Mouse (Mus musculus): ENCODE data around the gene Fam189b.

Gene Fam189b

GRCm38 (mm10) chr3:89165268-89165870, 17.6 kb upstream of the Fam189b start:
- no peak for DNase-seq (ENCODE audit: low spot score in 2 of 2)

DNA sequence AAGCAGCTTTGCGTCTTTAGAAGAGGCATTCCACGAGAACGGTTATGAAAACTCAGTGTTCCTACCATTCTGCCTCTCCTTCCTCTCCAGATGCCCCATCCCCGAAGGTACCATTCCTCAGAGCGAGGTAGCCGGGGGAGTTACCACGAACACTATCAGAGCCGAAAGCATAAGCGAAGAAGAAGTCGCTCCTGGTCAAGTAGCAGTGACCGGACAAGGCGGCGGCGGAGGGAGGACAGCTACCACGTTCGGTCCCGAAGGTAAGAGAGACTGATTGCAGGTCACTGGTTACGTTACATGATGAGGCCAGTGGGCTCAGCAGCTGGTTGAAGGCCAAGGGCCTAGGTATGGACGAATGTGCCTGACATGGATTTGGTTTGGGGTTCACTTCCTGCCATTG, 16.0 kb upstream of the Fam189b start:
- no peak for DNase-seq (ENCODE audit: low spot score in 2 of 2)

- DNase-seq (ENCODE audit: low spot score in 2 of 2): no peak
These were observed 8.1 kb upstream of the Fam189b start for GRCm38 (mm10) chr3:89174844-89175243.

DNA sequence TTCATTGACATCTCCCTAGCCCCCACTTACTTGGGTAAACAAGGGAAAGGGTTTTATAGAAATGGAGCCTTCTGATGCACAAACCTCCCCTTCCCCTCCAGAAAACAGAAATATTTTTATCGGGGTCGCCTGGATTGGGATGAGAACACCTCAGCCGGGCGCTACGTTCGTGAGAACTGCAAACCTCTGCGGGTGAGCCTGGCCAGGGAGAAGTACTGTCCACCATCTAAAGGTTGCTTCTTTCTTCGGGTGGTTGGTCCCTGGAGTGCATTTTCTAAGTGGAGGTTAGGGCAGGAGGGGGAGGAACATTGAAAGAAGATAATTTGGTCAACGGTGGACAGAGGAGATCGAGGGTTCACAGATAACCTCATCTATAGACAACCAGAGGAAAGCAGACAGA, 7.4 kb upstream of the Fam189b start:
- no peak for DNase-seq (ENCODE audit: low spot score in 2 of 2)

GRCm38 (mm10) chr3:89176421-89176820, 6.5 kb upstream of the Fam189b start:
- no peak for DNase-seq (ENCODE audit: low spot score in 2 of 2)

GRCm38 (mm10) chr3:89177242-89178106, 5.5 kb upstream of the Fam189b start, which contains the start of gene Scamp3:
Gene Scamp3, plus strand, starts transcription at chr3:89177473.
- DNase-seq (ENCODE audit: low spot score in 2 of 2): peak; percentile 82 to 94

DNA sequence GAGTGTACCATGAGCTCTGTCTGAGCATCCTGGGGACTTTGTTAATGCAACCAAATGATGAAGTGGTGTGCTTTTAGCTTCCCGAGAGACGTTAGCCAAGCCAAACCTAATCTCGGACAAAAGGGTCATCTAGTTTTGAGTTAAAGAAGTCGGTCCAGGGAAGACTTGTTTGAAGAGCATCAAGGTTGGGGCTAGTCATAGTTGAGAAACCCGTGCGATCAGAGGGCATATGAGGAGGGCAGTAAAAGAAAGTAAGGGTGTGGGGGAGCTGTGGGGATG, 4.9 kb upstream of the Fam189b start:
- DNase-seq (ENCODE audit: low spot score in 2 of 2): no peak

- DNase-seq (ENCODE audit: low spot score in 2 of 2): no peak
These were observed 3.9 kb upstream of the Fam189b start for GRCm38 (mm10) chr3:89179056-89179455.

- no peak for DNase-seq (ENCODE audit: low spot score in 2 of 2)
These were observed 1.0 kb upstream of the Fam189b start for GRCm38 (mm10) chr3:89181749-89182500.

DNA sequence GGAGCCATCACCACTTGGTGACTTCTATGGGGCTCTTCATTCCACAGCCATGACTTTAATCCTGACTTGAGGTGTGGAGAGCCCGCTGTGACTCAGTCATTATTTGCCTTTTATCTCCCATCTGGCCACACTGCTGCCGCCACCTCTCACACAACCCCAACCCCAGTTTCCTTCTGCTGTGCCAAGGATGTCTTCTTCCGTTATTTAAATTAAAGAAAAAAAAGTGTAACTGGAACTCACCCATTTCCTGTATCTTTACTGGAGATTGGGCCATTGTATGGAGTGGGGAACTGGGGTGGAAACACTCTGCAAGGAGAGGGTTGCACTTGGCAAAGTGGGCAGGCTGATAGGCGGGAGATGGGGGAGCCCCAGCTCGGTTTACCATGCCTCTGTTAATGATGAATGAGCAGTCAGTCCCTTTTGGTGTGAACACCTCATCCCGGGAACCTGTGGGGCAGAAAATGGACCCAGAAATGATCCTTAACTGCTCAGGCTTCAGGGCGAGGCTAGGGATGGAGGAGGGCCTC, 349 bp upstream of the Fam189b start:
- no peak for DNase-seq (ENCODE audit: low spot score in 2 of 2)

GRCm38 (mm10) chr3:89183959-89184315, 994 bp downstream of the Fam189b start:
- DNase-seq (ENCODE audit: low spot score in 2 of 2): no peak

DNA sequence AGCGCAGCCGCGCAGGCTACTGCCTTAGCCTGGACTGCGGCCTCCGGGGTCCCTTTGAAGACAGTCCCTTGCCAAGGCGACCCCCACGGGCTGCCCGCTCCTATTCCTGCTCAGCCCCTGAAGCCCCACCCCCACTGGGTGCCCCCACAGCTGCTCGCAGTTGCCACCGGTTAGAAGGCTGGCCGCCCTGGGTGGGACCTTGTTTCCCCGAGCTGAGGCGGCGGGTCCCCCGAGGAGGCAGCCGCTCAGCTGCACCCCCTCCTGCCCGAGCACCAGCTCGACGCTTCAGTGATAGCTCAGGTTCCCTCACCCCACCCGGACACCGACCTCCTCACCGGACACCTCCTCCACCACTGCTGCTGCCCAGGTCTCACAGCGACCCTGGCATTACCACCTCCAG, 4.3 kb downstream of the Fam189b start:
- no peak for DNase-seq (ENCODE audit: low spot score in 2 of 2)

GRCm38 (mm10) chr3:89187690-89188477, 4.9 kb downstream of the Fam189b start:
- no peak for DNase-seq (ENCODE audit: low spot score in 2 of 2)

DNA sequence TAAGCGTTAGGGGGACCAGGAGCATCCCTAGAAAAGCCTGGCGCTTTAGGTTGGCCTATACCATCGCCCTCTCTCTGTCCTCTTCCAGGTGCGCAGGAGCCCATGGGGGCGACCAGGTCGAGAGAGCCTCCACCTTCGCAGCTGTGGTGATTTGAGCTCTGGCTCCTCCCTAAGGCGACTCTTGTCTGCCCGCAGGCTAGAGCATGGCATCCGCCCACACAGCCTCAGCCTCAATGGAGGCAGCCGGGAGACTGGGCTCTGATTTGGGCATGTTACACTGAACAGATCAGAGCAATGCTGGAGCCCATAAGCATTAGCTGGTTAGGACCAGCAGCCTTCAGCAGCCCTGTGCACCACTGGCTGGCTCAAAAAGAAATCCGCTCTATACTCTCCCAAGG, 5.5 kb downstream of the Fam189b start:
- no peak for DNase-seq (ENCODE audit: low spot score in 2 of 2)

- DNase-seq (ENCODE audit: low spot score in 2 of 2): no peak
These were observed 7.5 kb downstream of the Fam189b start for GRCm38 (mm10) chr3:89190436-89190835.

DNA sequence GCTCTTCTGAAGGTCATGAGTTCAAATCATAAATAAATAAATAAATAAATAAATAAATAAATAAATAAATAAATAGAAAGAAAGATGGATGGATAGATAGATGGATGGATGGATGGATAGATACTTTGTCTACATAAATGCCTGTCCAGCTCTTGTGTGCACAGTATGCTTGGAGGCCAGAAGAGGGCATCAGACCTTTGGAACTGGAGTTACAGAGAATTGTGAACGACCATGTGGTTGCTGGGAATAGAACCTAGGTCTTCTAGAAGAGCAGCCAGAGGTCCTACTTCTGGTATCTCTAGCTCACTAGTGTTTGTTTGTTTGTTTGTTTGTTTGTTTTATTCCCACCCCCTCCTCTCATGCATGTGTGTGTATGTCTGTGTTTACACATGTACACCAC, 10.4 kb downstream of the Fam189b start:
- DNase-seq (ENCODE audit: low spot score in 2 of 2): no peak

DNA sequence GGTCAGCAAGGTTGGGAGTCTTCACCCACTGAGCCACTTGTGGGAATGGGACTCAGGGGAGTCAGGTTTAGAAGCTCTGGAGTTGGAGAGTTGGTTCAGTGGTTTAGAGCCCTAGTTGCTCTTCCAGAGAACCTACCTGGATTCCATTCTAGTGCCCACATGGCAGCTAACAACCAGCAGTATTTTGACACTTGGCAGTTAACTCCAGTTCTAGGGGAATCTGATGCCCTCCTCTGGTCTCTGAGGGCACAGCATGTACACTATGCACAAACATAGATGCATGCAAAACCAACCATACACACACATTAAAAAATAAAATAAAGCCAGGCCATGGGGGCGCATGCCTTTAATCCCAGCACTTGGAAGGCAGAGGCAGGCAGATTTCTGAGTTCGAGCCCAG, 10.9 kb downstream of the Fam189b start:
- DNase-seq (ENCODE audit: low spot score in 2 of 2): no peak

- DNase-seq (ENCODE audit: low spot score in 2 of 2): peak; percentile 84 to 87
These were observed 13.3 kb downstream of the Fam189b start for GRCm38 (mm10) chr3:89195979-89196877.

GRCm38 (mm10) chr3:89199839-89200238, 16.9 kb downstream of the Fam189b start:
- no peak for DNase-seq (ENCODE audit: low spot score in 2 of 2)

DNA sequence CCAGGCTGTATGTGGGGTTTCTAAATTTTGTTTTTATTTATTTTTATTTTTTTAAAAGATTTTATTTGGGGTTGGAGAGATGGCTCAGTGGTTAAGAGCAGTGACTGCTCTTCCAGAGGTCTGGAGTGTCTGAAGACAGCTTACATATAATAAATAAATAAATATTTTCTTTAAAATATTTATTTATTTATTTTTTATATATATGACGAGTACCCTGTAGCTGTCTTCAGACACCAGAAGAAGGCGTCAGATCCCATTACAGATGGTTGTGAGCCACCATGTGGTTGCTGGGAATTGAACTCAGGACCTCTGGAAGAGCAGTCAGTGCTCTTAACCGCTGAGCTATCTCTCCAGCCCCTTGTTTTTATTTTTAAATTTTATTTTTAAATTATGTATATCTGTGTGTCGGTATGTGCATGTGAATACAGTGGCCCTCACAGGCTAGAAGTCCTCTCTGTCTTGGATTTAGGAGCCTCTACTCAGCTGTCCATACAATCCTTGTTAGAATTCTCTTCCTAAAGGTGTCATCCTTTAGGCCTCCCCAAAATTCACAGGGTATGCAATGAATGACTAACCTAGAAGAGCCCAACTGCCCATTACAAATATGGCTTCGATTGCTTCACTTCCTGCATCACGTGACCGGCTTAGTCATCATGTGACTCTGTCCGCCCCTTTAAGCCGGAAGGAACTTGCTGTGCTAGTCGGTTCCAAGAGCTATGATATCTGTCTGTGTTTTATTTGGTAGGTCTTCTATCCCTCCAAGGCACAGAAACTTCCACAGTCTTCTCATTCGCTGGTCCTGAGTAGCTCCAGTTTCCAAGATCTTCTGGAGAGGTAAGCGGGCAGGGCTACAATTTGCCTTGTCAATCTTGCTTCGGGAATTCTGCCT, 19.6 kb downstream of the Fam189b start, which contains the start of gene Gba:
TSS of gene Gba (plus strand) at position 676 of the 889 bp plus-strand sequence.
- peak; percentile 72 to 79 for DNase-seq (ENCODE audit: low spot score in 2 of 2)
